Mouse (Mus musculus) ovary, postnatal 14 days (tissue): ENCODE measurements around the gene Baiap2l2.
A peak's percentile ranks its signal among the peaks of the same experiment; 100 is the strongest.

ENCODE experiments used
- DNase-seq: peaks from one replicate; pipeline ENCODE4 v3.0.0; 2022; ENCODE audit warnings: low spot score

Gene Baiap2l2

DNA sequence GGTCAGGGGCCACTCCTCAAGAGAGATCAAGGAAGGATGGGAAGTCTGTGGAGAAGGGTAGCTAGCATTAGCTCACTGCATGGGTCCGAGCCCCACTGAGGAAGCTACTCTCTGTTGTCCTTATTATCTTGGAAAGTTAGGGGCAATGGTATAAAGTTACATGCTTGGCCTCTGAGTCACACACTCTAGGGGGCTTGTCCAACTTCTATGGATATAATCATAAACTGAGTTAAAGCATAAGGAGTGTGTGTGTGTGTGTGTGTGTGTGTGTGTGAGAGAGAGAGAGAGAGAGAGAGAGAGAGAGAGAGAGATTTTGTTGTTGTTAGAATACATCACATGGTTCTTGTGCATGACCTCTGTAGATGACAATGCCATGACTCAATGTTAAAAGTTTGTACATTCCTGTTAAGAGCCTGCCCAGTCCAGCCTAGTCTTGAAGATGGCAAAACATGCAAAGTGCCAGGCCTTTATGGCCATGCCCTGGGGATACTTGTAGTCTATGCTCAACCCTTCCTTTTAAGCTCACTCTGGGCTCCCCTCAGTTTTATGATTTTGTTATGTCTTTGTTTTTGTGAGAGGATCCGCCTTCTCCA is 14.3 kb upstream of the Baiap2l2 start:
- DNase-seq: no peak

GRCm38 (mm10) chr15:79298553-79298952 is 13.2 kb upstream of the Baiap2l2 start:
- no peak for DNase-seq

- no peak for DNase-seq
Measured at GRCm38 (mm10) chr15:79292779-79293178, 7.4 kb upstream of the Baiap2l2 start.

- DNase-seq: no peak
Measured at GRCm38 (mm10) chr15:79290340-79290739, 5.0 kb upstream of the Baiap2l2 start.

DNA sequence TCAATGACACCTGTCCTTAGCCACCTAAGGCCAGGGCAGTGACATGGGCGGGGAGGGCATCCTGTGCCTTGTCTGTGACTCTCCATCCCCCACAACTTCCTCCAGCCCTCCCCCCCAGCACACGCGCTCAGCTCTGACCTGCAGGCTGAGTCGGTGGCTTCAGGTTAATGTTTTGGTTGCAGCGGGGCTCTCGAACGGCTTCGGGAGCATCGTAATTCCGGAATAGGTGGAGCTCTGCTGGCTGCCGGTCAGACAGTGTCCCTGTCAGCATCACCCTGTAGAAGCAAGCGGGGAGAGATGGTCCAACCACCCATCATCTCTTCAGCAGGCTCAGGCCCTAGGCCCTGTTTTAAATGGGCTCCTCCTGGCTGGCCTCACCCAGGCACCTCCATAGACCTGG is 4.1 kb upstream of the Baiap2l2 start:
- no peak for DNase-seq

- DNase-seq: no peak
Measured at GRCm38 (mm10) chr15:79288387-79288786, 3.0 kb upstream of the Baiap2l2 start.

GRCm38 (mm10) chr15:79287091-79287490 is 1.8 kb upstream of the Baiap2l2 start:
- DNase-seq: no peak

- DNase-seq: no peak
Measured at GRCm38 (mm10) chr15:79286141-79286540, 804 bp upstream of the Baiap2l2 start.

DNA sequence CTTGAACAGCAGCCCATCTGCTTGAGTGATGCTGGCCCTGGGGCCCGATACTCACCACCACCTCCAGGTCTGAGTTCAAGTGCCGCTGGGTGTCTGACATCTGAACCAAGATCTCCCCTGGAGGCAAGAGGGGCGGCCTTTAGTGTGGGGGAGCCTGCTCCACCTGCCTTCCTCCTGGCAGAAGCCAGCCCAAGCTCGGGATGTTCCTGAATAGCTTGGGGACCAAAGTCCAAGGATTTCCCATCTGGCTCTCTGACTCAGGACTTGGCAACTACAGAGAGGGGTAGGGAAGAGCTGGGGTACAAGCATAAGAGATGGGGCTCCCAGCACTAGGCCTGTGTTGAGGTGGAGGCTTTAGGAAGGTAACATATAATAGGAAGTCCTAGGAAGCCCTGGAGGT is 2.0 kb downstream of the Baiap2l2 start:
- no peak for DNase-seq

DNA sequence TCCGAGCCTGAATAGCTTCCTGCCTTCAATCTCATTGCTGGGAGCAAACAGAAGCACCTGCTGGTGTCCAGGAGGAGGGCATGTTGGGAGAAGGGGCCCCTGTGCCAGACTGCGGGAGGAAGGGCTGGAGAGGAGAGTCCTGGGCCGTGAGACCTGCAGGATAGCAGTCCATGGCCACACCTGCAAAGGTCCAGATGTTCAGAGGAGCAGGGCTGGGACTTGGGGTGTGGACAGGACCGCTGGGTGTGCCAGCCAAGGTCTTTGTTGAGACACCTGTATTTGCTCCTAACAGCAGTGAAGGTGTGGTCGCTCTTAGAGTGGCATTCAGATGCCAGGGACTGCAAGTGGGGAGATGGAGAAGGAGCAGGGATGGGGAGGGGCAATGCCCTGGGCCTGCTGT is 2.9 kb downstream of the Baiap2l2 start:
- no peak for DNase-seq

DNA sequence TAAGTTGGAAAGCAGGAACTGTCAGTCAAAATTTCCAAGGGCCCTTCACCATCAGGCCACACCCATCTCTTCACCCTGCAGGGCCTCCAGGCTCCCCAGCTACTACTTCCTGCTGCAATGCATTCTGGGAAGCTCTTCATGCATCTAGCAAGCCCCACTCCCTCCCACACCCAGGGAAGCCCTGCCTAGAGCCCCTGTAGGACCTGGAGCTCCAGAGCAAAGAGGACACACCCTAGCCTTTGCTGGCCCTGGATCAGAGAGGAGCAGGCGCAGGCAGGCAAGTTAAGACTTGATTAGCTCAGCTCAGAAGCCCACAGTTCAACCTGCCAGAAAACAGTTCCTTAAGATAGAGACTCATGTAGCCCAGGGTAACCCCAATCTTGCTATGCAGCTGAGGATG is 3.9 kb downstream of the Baiap2l2 start:
- no peak for DNase-seq

GRCm38 (mm10) chr15:79280850-79281249 is 4.5 kb downstream of the Baiap2l2 start:
- no peak for DNase-seq

GRCm38 (mm10) chr15:79280209-79280608 is 5.1 kb downstream of the Baiap2l2 start:
- no peak for DNase-seq

DNA sequence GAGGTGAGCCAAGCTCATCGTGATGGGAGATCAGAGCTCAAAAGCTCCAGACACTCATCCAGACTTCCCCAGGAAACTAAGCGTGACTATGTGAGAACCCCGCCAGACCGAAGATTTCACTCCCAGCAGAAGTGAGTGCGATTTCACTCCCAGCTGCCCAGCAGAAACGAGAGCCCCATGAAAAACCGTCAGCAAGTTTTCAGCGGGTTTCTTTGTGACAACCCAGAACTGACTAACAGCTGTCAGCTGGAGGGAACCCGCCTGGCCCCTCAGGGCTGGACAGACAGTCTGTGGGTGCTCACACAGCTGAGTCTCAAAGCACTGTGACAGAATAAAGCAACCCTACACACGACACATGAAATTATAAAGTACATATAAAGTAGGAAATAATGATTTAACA is 7.6 kb downstream of the Baiap2l2 start:
- DNase-seq: no peak

DNA sequence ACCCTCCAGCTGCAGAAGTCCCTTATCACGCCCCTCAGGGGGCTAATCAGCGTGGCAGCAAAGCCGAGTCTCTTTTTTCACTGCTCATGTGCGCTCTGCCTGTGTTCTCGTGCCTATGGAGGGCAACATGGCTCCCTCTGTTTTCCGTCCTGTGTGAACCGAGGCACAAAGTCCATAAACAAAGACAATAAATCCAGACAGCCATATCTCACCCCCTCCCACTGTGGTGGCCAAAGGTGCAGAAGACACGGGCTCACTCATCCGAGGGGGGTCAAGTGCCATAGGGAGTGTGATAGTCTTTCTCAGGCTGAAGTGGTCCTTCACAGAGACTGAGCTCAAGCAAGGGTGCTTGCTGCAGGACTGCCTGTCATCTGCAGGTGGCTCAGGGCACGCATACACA is 12.3 kb downstream of the Baiap2l2 start:
- no peak for DNase-seq

DNA sequence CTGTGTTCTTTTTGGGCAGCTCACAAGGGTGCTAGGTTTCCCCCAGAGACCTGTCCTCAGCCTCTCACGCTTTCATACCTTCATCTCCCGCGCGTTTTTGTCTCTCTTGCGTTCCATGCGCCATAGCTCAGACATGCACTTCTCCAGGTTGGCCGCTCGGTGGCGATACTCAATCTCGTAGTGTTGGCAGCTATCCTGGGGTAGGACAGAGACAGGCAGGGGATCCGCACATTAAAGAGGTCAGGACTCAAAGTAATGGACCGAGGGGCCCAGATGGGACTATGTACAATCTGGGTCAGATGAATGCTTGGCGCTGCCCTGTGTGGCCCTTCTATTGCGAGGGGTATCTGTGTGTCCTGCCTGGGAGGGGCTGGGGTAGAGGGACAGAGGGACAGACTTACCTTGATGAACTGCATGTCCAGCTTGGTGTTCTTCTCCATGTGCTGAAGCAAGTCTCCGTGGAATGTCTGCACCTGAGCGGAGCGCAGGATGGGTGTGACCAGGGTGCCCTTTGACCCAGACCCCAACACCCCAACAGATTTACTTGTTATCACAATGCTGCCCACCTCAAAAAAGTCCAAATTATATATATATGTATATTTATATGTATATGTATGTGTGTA is 14.1 kb downstream of the Baiap2l2 start:
- peak; percentile 34 for DNase-seq

GRCm38 (mm10) chr15:79270317-79271123 is 14.8 kb downstream of the Baiap2l2 start:
- DNase-seq: peak; percentile 33

DNA sequence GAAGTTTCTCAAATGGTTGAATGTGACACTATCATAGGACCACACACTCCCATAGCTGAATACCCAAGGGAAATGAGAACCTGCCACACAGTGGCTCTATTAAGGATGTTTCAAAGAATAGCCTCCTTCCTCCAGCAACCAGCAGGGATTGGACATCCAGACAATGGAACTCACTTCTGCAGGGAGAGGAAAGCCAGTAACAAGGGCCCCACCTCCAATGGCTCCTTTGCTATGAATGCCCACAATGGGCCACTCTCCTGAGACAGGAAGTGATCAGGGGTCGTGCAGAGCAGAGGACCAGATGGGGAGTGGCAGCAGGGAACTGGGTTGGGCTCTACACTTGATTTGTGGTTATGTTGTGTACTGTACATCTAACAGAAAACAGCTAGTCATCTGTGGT is 16.8 kb downstream of the Baiap2l2 start:
- DNase-seq: no peak

DNA sequence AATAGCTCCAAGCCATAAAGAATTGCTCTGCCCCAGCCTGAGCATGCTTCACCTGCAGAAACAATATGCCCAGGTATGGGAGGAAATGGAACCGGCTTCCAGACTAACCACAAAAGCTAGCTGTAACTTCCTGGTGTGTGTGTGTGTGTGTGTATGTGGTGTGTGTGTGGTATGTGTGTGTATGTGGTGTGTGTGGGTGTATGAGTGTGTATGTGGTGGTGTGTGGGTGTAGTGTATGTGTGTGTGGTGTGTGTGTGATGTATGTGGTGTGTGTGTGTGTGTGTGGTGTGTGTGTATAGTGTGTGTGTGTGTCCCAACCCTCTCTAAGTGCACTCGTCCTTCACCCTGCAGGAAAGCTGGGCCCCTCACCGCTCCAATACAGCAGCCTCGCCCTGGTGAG is 20.0 kb downstream of the Baiap2l2 start:
- no peak for DNase-seq

DNA sequence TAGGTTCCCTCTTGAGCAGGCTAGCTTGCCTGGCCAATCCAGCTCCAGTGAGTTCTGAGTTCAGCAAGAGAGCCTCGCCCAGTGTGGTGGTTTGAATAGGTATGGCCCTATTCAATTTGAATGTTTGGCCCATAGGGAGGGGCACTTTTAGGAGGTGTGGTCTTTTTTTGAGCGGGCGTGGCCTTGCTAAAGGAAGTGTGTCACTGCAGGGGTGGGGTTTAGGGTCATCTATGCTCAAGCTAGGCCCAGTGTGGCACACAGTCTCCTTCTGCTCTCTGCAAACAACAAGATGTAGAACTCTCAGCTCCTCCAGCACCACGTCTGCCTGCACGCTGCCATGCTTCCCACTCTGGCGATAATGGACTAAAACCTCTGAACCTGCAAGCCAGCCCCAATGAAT is 21.6 kb downstream of the Baiap2l2 start:
- DNase-seq: no peak

DNA sequence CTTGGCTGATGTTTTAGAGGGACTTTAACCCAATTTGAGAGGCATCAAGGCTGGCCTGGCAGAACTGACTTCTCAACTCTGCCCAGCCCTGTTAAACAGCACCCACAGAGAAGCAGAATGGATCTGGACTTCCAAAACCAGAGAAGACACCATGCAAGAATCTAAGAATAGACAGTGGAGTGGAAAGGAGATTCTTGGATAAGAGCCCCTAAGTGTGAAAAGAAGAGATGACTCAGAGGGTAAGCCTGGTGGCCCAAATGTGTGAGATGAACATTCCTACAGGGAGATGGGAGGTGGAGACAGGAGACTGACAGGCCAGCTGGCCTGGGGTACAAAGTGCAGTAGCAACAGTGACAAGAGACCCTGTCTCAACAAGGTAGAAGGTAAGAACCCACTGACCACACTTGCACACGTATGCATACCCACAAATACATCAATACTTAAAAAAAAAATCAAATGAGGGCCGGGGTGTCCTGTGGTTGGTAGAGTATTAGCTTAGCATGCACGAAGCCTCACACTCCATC is 22.5 kb downstream of the Baiap2l2 start:
- no peak for DNase-seq

GRCm38 (mm10) chr15:79262375-79262774 is 23.0 kb downstream of the Baiap2l2 start:
- no peak for DNase-seq

DNA sequence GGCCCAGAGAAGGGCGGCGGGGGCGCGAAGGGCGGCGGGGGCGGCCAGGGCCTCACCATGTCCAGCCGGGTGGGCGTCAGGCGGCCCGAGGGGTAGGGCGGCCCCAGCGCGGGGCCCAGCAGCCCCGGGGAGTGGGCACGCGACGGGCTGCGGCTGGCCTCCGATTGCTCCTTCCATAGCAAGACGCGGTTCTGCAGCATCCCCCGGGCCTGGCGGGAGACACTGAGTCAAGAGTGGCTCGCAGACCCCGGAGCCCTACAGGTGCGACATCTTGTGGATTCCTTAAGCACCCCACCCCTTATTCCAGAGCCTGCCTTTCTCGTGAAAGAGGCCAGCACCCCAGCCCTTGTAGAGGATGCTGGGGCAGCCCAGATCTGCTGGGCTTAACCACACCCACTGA is 23.6 kb downstream of the Baiap2l2 start:
- DNase-seq: no peak
